Mouse (Mus musculus) kidney, postnatal 4 days (tissue): ENCODE data around the gene Ppef2.

ENCODE experiments used
- DNase-seq, 2 experiments: peaks; one replicate each; pipeline ENCODE4 v3.0.0; 2021; ENCODE audit warnings: mixed read lengths in 2 of 2

Ppef2 gene

GRCm38 (mm10) chr5:92234939-92235557 is 21.0 kb downstream of the Ppef2 start:
- DNase-seq = no peak

DNA sequence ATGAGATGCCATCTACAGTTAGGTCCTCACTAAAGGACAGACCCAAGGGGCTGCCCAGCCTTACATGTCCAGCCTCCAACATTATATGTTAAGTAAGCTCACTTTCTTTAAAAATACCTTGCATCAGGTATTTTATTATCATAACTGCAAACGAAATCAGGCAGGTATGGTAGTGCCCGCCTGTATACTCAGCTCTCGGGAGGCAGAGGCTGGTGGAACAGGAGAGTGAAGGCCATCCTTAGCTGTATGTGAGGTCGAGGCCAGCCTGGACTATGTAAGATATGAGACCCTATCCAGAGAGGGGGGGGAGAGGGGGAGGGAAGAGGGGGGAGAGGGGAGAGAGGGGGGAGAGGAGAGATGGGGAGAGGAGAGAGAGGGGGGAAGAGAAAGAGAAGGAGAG is 22.7 kb downstream of the Ppef2 start:
- DNase-seq = no peak

DNA sequence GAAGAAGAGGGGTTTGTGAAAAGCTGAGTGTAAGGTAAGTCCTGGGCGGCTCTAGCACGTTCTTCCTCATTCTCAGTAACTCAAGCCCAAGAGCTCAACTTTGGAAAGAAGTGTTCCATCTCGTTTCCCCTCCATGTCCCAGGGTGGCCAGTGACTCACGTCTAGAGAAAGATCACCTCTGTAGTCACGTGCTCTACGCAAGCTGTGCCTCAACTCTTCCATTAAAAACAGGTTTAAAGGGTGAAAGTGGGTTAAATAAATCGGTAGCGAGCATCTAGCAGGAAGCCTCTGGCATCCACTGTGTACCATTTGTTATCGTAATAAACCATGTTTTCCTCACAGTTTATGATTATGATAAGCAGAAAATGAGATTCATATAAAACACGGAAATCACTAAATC is 24.2 kb downstream of the Ppef2 start:
- DNase-seq = no peak

- DNase-seq = no peak
Measured at GRCm38 (mm10) chr5:92230306-92230705, 25.8 kb downstream of the Ppef2 start.

- DNase-seq = no peak
Measured at GRCm38 (mm10) chr5:92229514-92229913, 26.6 kb downstream of the Ppef2 start.

DNA sequence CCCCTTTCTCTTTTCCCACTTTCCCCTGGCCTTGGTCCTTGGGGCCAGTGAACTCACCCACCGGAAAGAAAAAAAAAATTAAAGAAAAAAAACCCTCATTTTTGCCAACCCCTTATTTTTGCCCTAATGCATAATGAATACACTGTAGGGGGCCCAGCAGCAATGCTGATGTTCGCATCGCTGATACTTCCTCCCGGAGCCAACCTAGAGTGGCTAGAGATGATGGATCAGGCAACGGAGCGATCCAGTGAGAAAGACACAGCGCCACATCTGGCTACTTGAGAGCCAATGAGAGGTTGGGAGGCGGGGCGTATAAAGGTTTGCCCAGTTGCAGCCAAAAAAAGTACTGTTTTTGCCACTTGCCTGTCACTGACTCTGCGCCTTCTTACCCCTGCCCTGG is 27.3 kb downstream of the Ppef2 start:
- DNase-seq = no peak

DNA sequence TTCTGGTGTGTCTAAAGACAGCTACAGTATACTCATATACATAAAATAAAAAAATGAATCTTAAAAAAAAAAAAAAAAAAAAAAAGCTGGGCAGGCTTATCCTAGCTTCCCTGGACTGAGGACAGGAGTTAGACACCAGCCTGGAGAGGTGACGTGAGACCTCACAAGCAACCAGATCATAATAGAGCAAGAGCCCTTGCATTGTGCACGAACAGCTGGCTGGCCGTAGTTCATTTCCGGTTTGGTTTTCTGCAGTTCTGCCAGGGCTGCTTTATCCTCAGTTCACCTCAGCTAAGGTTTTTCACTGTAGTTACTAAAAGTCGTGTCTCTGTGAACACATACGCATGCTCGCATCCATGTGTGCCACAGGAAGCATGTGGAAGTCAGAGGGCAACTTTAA is 28.3 kb downstream of the Ppef2 start:
- DNase-seq = no peak

DNA sequence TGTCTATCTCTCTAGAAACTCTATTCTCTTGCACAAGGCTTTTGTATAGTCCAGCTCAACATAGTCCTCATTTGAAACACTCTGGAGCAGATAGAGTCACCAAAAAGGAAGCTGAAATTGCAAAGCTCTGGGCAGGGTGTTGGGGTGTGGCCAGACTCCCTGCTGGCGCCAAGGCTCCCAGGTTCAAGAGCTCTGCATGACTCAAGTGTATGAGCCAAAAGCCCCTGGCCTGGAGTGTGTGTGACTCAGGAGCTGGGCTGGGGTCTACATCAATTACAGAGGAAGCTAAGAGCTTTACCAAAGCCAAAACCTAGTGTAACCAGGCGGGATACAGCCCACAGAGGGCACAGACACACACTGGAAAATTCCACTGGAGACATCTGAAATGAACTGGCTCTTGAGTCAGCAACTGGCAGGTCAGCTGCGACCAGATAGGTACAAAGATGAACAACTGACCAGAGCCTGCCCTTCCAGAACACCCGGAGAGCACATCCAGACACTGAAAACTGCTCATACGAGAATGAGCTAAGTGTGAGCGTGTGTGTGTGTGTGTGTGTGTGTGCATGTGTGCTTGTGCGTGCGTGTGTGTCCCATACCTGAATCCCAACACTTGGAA is 35.7 kb downstream of the Ppef2 start:
- DNase-seq = no peak

DNA sequence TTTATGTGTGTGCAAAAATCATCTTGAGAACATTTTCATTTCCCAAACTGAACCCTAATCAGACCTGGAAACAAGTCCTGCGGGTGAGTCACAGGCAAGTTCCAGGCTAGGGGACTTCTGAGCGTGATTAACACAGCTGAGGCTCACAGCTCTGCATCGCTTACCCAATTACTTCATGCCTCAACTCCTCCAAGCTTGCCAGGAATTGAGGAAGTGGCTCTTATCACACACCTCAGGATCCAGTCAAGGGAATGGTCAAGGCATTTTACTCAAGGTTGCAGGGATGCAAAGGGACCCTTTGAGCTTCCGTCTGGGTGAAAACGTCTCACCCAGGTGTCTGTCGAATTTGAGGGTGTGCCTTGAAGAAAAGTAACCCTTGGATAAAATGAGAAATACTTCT is 36.3 kb downstream of the Ppef2 start:
- peak in 1 of 2 experiments; percentile 21 for DNase-seq

GRCm38 (mm10) chr5:92218915-92219793 is 36.9 kb downstream of the Ppef2 start:
- DNase-seq = peak in 1 of 2 experiments; percentile 12

- DNase-seq = no peak
Measured at GRCm38 (mm10) chr5:92215308-92215707, 40.8 kb downstream of the Ppef2 start, which contains the start of gene U90926. TSS of gene U90926 (minus strand) at chr5:92215408.

GRCm38 (mm10) chr5:92212231-92212630 is 43.8 kb downstream of the Ppef2 start:
- DNase-seq = no peak

DNA sequence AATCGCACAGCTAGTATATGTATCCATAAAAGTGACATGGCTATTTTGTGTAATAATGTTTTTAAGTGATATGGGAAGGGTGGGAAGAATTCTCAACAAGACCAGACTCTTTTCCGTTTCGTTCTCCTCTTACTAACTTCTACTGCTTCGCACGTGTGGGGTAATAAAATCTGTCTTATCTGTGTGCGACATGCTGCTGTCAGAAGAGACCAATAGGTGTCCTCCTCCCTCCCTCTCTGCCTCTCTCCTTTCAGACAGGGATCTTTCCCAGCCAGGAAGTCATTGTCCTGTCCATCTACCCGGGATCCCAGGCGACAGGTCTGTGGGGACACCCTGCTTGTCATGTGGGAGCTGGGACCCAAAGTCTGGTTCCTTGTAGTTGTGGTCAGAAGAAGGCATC is 45.9 kb downstream of the Ppef2 start:
- DNase-seq = no peak

DNA sequence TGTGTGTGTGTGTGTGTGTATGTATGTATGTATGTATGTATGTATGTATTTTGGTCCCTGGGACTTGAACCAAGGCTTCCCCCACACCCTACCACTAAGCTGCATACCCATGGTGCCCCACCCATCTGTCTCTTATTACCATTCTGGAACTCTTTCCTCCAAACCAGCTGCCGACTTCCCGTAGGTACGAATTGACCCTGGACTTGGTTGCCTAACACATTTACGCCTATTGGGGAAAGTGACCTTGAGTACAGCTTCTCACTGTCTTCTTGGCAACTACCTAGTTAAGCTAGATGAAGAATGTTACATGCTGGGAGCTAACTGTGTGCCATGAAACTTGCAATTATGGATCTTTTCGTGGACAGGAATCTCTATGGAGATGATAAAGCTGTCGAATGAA is 50.0 kb downstream of the Ppef2 start:
- DNase-seq = no peak

GRCm38 (mm10) chr5:92205706-92206105 is 50.4 kb downstream of the Ppef2 start:
- DNase-seq = peak in 1 of 2 experiments; percentile 22

DNA sequence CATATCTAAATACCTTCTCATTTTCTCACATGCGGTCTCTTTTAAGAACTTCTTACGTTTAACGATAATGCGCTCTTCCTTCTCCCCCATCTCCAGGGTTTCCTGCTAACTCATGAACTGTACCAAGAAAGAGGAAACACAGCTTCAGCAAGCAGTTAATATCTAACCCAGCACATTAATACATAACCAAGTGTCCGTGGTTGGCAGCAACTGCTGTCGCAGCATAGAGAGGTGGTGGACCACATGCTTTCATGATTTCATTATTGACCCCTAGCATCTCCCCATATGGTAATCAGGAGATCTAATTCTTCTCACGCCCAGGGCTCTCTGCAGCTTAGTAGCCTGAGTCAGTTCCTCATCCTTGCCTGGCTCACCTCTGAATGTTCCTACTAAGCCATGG is 50.9 kb downstream of the Ppef2 start:
- DNase-seq = peak in 1 of 2 experiments; percentile 29

DNA sequence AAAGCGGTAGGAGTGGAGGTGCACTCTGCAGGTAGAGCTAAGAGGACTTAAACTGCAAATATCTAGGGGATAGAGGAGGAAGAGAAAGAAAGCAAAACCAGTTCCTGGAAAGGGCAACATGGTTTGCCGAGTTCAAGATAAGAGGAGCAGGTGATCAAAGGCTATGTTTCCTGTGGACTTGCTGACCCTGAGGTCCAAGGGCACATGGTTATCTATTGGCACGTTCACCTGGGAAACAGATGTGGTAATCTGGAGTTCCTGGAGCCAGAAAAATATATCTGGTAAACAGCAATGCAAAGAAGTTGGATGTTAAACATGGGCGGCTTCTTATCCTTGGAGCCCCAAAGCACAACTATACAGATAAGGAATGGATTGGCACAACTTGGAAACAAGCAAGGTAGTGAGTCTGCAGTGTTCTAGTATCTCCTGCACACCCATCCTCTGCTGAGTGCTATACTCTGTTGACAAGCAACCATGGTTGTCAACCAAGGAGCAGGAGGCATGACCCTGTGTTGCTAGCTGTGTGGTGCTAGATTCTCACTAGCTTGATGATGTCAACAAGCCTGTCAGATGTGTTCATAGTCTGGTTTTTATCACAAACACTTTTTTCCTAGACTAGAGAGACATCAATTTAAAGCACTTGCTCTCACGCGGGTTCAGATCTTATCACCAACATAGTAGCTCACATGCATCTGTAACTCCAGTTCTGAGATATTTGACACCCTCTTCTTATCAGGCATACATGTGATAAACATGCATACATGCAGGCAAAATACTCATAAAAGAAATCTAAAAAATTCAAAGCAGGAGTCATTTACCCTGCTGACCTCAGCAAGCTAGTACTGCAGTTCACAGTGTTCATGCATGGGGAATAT is 51.7 kb downstream of the Ppef2 start:
- no peak for DNase-seq

DNA sequence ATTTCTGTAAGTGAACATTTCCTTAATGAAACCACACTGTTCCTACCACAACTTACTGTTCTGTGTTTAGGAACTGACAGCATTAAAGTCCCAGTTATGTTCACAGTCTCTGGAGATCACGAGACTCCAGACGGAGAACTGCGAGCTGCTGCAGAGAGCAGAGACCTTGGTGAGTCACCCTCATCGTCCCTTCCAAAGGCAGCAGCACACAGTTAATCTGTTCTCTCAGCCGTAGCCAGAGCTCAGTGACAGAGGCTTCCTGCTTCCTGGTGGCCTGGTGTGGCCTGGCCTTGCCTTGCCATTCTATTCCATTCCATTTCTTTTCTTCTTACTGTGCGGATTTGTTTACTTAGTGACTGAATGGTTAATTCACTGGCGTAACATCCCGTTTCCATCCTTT is 57.8 kb downstream of the Ppef2 start:
- DNase-seq = no peak

DNA sequence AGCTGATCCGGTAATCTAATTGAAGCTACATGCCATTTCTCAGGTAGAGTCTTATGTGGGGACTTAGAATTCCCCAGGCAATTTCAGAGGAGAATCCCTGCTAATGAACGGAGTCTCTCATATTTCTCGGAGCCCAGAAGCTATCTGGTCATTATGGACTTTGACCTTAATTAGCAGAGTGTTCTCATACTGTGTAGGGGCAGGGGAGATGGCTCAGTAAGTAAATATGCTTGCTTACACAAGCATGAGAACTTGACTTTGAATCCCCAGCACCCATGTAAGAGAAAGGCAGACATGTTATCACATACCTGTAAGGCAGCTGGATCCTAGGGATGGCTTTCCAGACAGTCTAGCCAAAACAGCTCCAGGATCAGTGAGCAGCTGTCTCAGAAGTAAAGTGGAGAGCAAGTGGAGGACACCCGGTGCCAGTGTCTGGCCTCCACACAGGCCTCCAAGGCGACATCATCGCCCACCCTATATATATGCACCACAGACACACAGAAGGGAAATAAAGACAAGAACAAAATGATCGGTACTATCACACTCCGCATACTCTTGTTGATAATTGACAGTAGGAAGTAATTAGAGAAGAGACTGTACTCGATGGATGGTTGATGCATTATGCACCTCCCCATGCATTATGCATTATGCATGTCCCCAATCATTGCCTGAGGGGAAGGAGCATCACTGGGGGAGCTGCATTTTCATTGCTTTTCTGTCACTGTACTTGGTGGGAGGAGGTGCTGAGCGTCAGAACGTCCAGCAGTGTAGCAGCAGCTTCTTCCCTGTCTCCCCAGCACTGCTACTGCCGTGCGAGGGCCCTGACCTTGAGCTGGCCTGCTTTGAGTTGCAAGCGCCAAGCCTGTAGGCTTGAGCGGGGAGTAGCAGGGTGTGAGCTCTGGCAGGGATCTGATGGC is 58.9 kb downstream of the Ppef2 start:
- no peak for DNase-seq

GRCm38 (mm10) chr5:92195716-92196115 is 60.4 kb downstream of the Ppef2 start:
- DNase-seq = peak; percentile 74 to 76

DNA sequence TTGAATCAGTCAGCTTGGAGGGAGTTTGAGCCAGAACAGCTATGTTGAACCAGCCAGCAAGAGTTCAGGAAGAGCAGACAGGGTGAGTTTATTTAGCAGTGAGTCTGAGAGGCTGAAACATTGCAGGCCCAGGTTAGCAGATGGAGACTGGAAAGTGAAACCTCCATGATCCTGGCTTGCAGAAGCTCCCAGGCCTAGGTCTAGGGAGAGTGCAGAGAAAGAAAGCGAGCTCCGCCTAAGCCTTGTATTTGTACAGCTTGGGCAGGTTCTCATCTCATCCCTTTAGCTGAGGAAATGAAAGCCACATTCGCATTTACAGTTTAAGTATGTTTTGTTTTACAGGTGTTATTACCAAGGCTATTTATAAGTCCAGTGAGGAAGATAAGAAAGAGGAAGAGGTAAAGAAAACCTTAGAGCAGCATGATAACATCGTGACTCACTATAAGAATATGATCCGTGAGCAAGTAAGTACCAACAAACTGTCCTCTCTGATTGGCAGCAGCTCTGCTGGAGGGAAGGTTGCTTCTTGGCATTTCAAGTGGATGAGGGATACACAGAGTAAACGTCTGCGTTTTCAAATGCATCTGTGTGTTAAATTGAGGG is 67.1 kb downstream of the Ppef2 start:
- no peak for DNase-seq
